Mouse (Mus musculus) embryonic facial prominence, embryonic 11.5 days (tissue): Measurements from ENCODE around the gene Amd1. TPM values are rescaled to one million over a fixed set of nuclear protein-coding genes. Genes with fewer than 3 reads are reported as not detected.

Experiments used
- ATAC-seq: fragments of 200-750 bp; cut with Nextera tagmentation; replicated peaks from 2 replicates; pipeline ENCODE4 v1.8.0; 2017; ENCODE audit warnings: low read depth; ENCODE audit not compliant: insufficient number of reproducible peaks, low FRiP score, low TSS enrichment
- DNase-seq: peaks from one replicate; pipeline ENCODE4 v3.0.0-alpha.2; 2015; ENCODE audit warnings: low spot score
- H3K27ac ChIP-seq: fragments of 300-500 bp; sonication (generic); replicated peaks from 2 replicates; pipeline ENCODE4 v1.5.1; 2014; ENCODE audit warnings: mild to moderate bottlenecking, low read depth, low read length, control low read depth
- H3K27me3 ChIP-seq: fragments of 300-500 bp; sonication (generic); 2 replicates; pipeline ENCODE4 v1.6.1; 2014; ENCODE audit warnings: mild to moderate bottlenecking, low read length, moderate library complexity, mixed read lengths; ENCODE audit not compliant: control insufficient read depth, insufficient read depth
- H3K36me3 ChIP-seq: fragments of 300-500 bp; sonication (generic); replicated peaks from 2 replicates; pipeline ENCODE4 v1.6.1; 2014; ENCODE audit warnings: low read depth, mild to moderate bottlenecking, low read length, moderate library complexity, mixed read lengths; ENCODE audit not compliant: control insufficient read depth, insufficient read depth
- H3K4me1 ChIP-seq: fragments of 300-500 bp; sonication (generic); 2 replicates; pipeline ENCODE4 v1.6.1; 2014; ENCODE audit warnings: low read length, mixed read lengths; ENCODE audit not compliant: control insufficient read depth, insufficient read depth
- H3K4me2 ChIP-seq: fragments of 300-500 bp; sonication (generic); 2 replicates; pipeline ENCODE4 v1.6.1; 2014; ENCODE audit warnings: low read depth, mild to moderate bottlenecking, control low read depth, low read length, moderate library complexity
- H3K4me3 ChIP-seq: fragments of 300-500 bp; sonication (generic); 2 replicates; pipeline ENCODE4 v1.5.1; 2014; ENCODE audit warnings: low read depth, low read length, control low read depth
- H3K9ac ChIP-seq: fragments of 300-500 bp; sonication (generic); replicated peaks from 2 replicates; pipeline ENCODE4 v1.6.1; 2014; ENCODE audit warnings: mild to moderate bottlenecking, control low read depth, low read length
- H3K9me3 ChIP-seq: fragments of 300-500 bp; sonication (generic); replicated peaks from 2 replicates; pipeline ENCODE4 v1.6.1; 2016; ENCODE audit warnings: mild to moderate bottlenecking, low read length, inconsistent platforms, mixed read lengths; ENCODE audit not compliant: control insufficient read depth
- WGBS: fragments of 180-500 bp; shearing (Covaris S2); extraction: QIAGEN DNeasy Blood & Tissue Kit; methylation state at CpG from one replicate; pipeline ENCODE4 v1.1.7; 2014; 5-methylcytosine and 5-hydroxymethylcytosine counted together
- polyA plus RNA-seq: library from polyadenylated mRNA; unstranded; fragments of >200 nt; fragmentation: Nextera tagmentation; extraction: Ambion mirVana; gene quantifications from 2 replicates; pipeline ENCODE4 v1.2.1, GENCODE M21; 2014

The Amd1 gene
- polyA plus RNA-seq, 1 experiment from 2014 or later: 129 TPM

- Histone ChIP-seq H3K4me3 (no peak overlapping the region), H3K27ac (no peak overlapping the region), H3K36me3 (no peaks in the 10 kb centered on the region), H3K27me3 (no peaks in the 10 kb centered on the region), H3K4me2 (no peak overlapping the region), H3K4me1 (no peaks in the 10 kb centered on the region), H3K9ac (no peak overlapping the region), H3K9me3 (no peaks in the 10 kb centered on the region)
- DNase-seq (no peak), ATAC-seq (no peak)
- WGBS: 81% methylated on average over 3 of the region's 3 CpGs
Observed at GRCm38 (mm10) chr10:40271216-40271615, 30.8 kb downstream of the Amd1 start.

- no peak overlapping the region for H3K9ac ChIP-seq
- 82% methylated on average over 3 of the region's 3 CpGs for WGBS
- no peak overlapping the region for H3K27ac ChIP-seq
- H3K4me1 ChIP-seq: no peaks in the 10 kb centered on the region
- no peak for ATAC-seq
- no peaks in the 10 kb centered on the region for H3K36me3 ChIP-seq
- no peak overlapping the region for H3K4me3 ChIP-seq
- no peaks in the 10 kb centered on the region for H3K27me3 ChIP-seq
- H3K9me3 ChIP-seq: no peaks in the 10 kb centered on the region
- no peak for DNase-seq
- no peak overlapping the region for H3K4me2 ChIP-seq
Observed at GRCm38 (mm10) chr10:40264920-40265319, 37.1 kb downstream of the Amd1 start.

GRCm38 (mm10) chr10:40263691-40264090, 38.3 kb downstream of the Amd1 start:
- no peak for ATAC-seq
- 90% methylated on average over 4 of the region's 4 CpGs for WGBS
- DNase-seq: no peak
- no peaks in the 10 kb centered on the region for H3K4me1 ChIP-seq
- no peak overlapping the region for H3K27ac ChIP-seq
- no peak overlapping the region for H3K4me2 ChIP-seq
- H3K27me3 ChIP-seq: no peaks in the 10 kb centered on the region
- no peak overlapping the region for H3K9ac ChIP-seq
- H3K36me3 ChIP-seq: no peaks in the 10 kb centered on the region
- no peaks in the 10 kb centered on the region for H3K9me3 ChIP-seq
- no peak overlapping the region for H3K4me3 ChIP-seq

DNA sequence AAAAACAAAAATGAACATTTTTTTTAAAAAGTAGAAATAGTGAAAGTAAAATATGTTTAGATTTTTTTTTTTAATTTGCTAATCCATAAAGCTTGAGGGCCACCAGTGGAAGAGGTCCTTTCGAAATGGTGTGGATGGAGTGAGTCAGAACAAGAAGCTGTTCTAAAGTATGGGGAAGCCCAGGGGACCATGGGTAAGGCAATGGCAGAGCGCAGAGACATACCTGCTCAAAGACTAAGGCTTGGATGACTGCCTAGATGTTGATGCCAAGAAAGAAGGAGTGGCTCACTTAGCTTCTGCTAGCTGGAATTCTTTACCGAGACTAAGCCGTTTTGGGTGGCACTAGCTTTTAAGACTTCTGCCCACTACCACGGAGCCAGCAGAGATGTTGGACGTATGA, 39.8 kb downstream of the Amd1 start:
- no peak overlapping the region for H3K9ac ChIP-seq
- no peak for DNase-seq
- WGBS: 92% methylated on average over 6 of the region's 6 CpGs
- H3K9me3 ChIP-seq: no peaks in the 10 kb centered on the region
- no peaks in the 10 kb centered on the region for H3K27me3 ChIP-seq
- no peak overlapping the region for H3K27ac ChIP-seq
- H3K36me3 ChIP-seq: no peaks in the 10 kb centered on the region
- no peaks in the 10 kb centered on the region for H3K4me1 ChIP-seq
- H3K4me3 ChIP-seq: no peak overlapping the region
- no peak for ATAC-seq
- H3K4me2 ChIP-seq: no peak overlapping the region

DNA sequence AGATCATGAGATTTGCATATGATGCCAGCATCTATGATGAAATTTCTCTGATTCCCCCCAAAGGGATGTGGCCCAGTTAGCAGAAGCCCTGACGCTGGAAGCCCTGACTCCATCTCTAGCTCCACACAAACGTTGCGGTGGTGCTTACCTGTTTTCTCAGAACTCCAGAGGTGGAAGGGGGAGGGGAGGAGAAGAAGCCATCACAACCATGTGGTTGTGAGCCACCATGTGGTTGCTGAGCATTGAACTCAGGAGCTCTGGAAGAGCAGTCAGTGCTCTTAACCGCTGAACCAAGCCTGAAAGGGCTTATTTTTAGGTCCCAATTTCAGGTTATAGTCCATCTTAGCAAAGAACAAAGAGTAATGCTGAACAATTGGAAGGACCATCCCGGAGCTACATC, 41.7 kb downstream of the Amd1 start:
- no peaks in the 10 kb centered on the region for H3K36me3 ChIP-seq
- WGBS: 51% methylated on average over 5 of the region's 5 CpGs
- H3K4me2 ChIP-seq: no peak overlapping the region
- H3K4me1 ChIP-seq: no peaks in the 10 kb centered on the region
- no peaks in the 10 kb centered on the region for H3K27me3 ChIP-seq
- no peak for DNase-seq
- no peaks in the 10 kb centered on the region for H3K9me3 ChIP-seq
- H3K9ac ChIP-seq: no peak overlapping the region
- H3K27ac ChIP-seq: no peak overlapping the region
- H3K4me3 ChIP-seq: no peak overlapping the region
- ATAC-seq: no peak

GRCm38 (mm10) chr10:40259542-40259941, 42.4 kb downstream of the Amd1 start:
- ATAC-seq (no peak), DNase-seq (no peak)
- Histone ChIP-seq H3K4me2 (no peak overlapping the region), H3K27ac (no peak overlapping the region), H3K4me1 (no peaks in the 10 kb centered on the region), H3K27me3 (no peaks in the 10 kb centered on the region), H3K9me3 (no peaks in the 10 kb centered on the region), H3K4me3 (no peak overlapping the region), H3K36me3 (no peaks in the 10 kb centered on the region), H3K9ac (no peak overlapping the region)
- WGBS: 14% methylated on average over 8 of the region's 8 CpGs

GRCm38 (mm10) chr10:40258976-40259375, 43.0 kb downstream of the Amd1 start:
- no peak overlapping the region for H3K4me2 ChIP-seq
- H3K27me3 ChIP-seq: no peaks in the 10 kb centered on the region
- H3K9ac ChIP-seq: no peak overlapping the region
- 5% methylated on average over 5 of the region's 5 CpGs for WGBS
- no peaks in the 10 kb centered on the region for H3K9me3 ChIP-seq
- no peak overlapping the region for H3K27ac ChIP-seq
- no peaks in the 10 kb centered on the region for H3K4me1 ChIP-seq
- no peaks in the 10 kb centered on the region for H3K36me3 ChIP-seq
- no peak overlapping the region for H3K4me3 ChIP-seq
- ATAC-seq (no peak), DNase-seq (peak; percentile 79)

DNA sequence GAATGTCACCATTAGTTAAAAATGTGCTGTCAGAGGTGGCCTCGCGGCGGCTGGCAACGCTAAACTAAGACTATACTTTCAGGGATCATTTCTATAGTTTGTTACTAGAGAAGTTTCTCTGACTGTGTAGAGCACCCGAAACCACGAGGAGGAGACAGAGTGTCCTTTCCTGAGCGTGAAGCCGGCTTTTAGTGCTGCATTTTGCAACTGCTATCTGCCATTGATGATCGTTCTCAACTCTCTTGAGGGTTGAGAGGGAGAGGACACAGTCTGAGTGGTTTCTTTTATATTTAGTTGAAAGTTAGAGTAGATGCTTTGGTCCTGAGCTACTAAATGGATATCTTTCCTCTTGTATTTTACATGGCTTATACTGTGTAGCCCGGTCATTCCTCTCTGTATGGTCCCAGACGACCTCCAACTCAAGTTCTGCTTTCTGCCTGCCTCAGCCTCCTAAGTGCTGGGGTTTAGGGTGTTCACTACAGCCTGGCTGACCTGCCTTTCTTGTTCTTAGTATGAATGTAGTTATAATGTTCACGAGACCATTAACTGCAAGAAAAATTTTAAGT, 43.5 kb downstream of the Amd1 start:
- Histone ChIP-seq H3K4me1 (no peaks in the 10 kb centered on the region), H3K9me3 (no peaks in the 10 kb centered on the region), H3K9ac (no peak overlapping the region), H3K27ac (peak overlapping the region; percentile 85; the same call in 1 of the 2 replicates), H3K4me3 (0 out of 2 replicates have a peak overlapping the region, but pooled peaks have one; percentile 75), H3K27me3 (no peaks in the 10 kb centered on the region), H3K36me3 (peaks cover 3% of the 10 kb centered on the region), H3K4me2 (no peak overlapping the region; the same call in 1 of the 2 replicates)
- under 1% methylated on average over 12 of the region's 12 CpGs for WGBS
- peak; percentile 95 for DNase-seq
- peak; percentile 89 for ATAC-seq
